Mouse (Mus musculus) left cerebral cortex, postnatal 14 days (tissue): ENCODE data around the gene Bptf. TPM values are rescaled to one million over a fixed set of nuclear protein-coding genes. Genes with fewer than 3 reads are reported as not detected.
"Not testable (repeated sequence)": the region's sequence is repeated elsewhere in the genome, so short reads cannot be mapped to it uniquely, and the experiment has no call there.

ENCODE experiments used
- DNase-seq, 2 experiments: peaks; one replicate each; pipeline ENCODE4 v3.0.0; 2021 to 2022; ENCODE audit warnings: low spot score in 2 of 2, mixed read lengths in 1 of 2
- intact Hi-C: fragments of 180-260 bp; cut with DNase I; formaldehyde crosslinking; loops from one replicate; pipeline ENCODE4 v1.15.1; 2025
- total RNA-seq, 2 experiments: library from RNA; stranded (reverse); gene quantifications; 2 replicates each; pipeline ENCODE4 v1.2.3; 2021

Gene Bptf
- total RNA-seq, 2 experiments from 2014 or later = 57.9 to 59.8 TPM

DNA sequence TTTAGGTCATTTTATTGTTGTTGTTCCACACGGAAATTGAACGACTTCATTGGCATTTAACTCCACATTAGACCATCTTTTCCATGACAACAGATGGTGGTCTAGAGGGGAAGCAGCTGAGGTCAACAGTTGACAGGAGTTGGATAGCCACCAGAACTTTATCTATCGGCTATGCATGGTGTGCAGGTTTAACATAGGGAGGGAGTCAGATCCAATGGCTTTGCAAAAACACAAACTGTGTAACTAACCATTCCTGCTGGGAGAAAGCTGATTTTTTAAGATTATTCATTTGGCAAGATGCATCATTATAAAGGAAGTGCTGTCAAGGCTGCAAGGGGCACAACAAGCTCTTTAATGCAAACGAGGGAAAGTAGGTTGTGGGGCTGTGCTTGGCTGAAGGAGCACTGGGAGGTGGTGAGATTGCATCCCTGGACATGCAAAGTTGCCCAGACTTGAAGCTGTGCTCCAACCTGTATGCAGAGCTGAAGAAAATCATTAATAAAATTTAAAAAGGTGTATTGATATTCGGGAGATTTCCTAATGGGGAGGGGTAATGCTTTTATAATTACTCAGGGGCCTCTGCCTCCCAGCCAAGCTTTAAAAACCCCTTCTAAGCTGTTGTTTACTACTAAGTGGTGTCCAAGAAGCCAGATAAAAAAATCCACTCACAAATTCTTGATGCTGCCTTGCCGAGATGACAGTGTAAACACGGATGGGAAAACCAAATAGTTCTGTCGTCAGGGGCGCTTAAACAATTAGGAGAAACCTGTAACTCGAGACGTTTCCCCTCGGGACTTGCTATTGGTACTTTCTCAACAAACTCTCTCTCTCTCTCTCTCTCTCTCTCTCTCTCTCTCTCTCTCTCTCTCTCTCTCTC, 105.1 kb downstream of the Bptf start:
- intact Hi-C loops = no loop called here
- no peak for DNase-seq

DNA sequence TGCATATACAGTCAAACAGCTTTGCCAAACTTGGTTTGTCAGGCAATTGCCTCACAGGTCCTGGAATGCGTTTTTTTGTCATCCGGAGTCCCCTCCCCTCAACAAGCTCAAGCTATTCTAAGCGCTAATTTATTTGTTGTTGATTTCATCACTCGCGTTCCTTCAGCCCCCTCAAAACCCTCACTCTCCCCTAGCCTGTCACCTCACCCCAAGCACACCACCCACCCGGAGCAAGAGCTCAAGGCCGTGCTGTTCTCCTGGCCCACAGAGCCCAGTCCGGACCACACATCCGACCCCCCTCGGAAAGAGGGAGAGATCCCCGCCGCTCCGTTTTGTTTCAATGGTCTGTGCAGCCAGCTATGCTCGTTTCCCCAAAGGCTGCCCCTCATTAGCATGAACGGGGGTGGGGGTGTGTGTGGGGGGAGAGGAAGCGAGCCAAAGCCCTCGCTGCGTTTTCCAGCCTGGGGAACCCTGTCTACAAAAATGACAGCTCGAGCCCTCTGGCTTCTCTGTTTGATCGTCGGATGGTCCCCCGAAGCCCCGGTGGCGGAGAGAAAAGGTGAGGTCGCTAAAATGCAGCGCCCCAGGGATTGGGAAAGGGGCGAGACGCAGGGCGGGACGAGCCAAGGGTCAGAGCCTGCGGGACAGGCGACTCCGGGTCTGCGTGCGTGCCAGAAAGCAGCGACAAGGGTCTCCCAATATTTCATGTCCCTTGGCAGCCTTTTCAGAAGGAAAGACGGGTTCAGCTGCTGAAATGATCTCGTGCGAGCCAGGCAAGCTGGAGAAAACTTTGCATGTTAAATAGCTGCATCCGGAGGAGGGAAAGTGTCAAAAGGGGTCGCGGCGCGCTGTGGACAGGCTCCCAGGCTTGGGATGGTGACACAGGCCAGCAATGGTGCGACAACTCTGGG, 106.3 kb downstream of the Bptf start, which contains the start of gene 1810010H24Rik:
Gene 1810010H24Rik, plus strand, starts transcription at position 271 of the 911 bp plus-strand sequence.
- DNase-seq = no peak
- intact Hi-C loops = no loop called here

DNA sequence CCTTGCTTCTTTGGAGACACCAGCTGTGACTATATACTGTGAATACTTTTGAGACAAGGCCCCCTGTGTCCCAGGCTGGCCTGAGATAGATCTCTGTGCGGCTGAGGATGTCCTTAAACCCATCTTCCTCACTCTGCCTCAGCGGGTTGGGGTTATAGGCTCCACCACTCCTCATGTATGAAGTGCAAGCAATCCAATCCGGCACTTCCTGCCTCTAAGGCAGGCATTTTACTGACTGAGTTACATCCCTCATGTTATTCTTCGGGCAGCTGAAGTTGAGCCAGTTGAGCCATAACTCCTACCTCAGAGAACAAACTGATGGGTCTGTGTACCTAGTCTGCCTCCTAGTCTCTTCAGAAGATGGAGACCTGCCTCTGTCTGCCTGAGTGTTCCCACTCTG, 107.5 kb downstream of the Bptf start:
- no peak for DNase-seq
- intact Hi-C loops = no loop called here

DNA sequence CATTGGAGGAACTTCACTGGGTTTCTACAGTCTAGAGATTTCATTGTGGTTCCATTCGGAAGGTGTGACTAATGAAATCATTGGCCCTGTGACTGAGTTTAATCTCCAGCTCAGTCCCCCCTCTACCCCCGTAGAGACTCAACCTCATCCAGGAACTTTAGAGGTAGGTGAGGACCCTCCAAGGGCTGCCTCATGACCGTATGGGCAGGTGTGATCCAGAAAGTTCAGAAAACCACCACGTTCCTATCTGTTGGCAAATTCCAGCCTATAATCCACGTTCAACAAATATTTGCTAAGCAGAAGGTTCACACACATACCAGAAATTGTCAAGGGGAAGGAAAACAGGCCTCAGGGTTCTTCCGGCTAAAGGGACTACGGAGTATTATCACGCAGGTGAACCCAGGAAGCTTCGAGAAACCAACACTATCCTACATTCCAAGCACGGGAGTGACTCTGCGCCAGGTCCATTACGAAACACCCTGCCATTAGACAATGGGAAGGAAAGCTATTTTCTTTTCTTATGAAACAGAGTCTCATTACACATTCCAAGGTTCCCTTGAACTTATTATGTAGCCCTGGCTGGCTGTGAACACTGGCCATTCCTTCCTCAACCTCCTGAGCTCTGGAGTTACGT, 109.8 kb downstream of the Bptf start:
- no peak for DNase-seq
- intact Hi-C loops = no loop called here

DNA sequence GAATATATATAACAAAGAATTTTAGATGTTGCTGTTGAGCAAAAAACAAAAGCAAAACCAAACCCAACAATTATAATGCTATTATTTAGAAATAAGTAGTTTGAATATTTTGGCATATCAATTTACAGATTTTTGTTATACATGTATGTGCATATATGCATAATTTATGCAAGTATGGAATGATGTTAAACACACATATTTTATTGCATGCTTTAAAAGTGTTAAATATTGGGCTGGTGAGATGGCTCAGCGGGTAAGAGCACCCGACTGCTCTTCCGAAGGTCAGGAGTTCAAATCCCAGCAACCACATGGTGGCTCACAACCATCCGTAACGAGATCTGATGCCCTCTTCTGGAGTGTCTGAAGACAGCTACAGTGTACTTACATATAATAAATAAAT, 112.2 kb downstream of the Bptf start:
- intact Hi-C loops, DNase-seq: not testable (repeated sequence)

DNA sequence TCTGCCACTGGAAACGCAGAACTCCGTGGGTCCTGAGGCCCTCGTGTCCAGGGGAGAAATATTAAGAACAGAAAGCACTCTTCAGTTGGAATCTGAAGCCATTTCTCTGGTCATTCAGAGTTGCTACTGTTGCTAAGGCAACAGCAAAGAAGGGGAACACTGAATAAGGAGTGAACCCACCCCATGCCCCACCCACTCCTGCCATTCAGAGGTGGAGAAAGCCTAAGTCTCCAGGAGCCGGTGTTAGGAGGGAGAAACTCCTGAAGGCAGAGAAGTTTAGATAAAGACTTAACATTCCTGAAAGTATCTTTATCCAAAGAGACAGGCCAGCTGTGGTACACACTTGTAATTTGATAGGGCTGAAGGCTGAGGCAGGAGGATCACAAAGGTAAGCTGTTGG, 112.6 kb downstream of the Bptf start:
- intact Hi-C loops = no loop called here
- no peak for DNase-seq

DNA sequence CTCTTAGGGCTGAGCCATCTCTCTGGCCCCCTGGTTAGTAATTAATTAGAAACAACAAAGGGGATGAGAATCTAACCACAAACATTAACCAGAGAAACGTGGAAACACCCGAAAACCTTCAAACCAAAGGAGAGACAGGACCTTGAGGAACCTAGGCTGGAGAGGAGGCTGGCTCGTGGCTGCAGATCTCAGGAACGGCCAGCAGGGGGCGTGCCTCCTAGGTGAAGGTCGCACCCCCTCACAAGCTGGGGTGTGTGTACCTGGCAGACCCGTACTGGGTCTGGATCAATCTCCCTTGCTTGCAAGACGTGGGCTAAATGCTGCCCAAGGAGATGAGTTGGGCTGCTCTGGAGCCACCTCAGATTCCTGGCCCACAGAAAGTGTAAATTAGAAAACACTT, 113.3 kb downstream of the Bptf start:
- no peak for DNase-seq
- intact Hi-C loops = no loop called here

DNA sequence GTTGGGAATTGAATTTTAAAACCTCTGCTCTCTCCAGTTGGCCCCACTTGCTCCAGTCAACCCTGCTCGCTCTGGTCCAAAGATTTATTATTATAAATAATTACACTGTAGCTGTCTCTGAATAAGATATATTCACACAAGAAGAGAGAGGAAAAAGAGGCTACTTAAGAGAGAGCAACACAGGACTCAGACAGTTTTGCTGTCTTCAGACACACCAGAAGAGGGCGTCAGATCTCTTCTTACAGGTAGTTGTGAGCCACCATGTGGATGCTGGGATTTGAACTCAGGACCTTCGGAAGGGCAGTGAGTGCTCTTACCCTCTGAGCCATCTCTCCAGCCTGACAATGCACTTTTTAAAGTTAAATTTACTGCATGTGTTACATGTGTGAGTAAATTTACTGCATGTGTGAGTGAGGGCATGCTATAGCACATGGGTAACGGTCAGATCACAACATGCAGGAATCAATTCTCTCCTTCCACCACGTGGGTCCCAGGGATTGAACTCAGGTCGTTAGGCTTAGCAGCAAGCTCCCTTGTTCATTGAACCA, 114.5 kb downstream of the Bptf start:
- no peak for DNase-seq
- intact Hi-C loops = no loop called here

DNA sequence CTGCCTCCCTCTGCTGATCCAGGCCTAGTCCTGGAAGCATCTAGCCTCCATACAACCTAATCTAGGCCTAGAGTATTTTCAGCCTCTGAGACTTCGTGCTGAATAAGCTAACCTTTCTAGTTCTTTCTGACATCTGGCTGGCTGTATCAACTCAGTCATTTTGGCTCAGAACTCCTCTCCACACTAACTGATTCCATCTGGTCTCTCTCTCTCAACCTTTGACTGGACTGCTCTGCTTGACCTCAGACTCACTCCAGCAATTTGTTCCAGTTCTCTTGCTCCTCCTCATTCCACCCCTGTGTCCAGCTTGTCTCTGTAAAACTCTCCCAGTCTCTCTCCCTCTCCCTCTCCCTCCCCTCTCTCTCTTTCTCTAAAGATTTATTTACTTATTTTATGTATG, 115.0 kb downstream of the Bptf start:
- no peak for DNase-seq
- intact Hi-C loops = no loop called here

DNA sequence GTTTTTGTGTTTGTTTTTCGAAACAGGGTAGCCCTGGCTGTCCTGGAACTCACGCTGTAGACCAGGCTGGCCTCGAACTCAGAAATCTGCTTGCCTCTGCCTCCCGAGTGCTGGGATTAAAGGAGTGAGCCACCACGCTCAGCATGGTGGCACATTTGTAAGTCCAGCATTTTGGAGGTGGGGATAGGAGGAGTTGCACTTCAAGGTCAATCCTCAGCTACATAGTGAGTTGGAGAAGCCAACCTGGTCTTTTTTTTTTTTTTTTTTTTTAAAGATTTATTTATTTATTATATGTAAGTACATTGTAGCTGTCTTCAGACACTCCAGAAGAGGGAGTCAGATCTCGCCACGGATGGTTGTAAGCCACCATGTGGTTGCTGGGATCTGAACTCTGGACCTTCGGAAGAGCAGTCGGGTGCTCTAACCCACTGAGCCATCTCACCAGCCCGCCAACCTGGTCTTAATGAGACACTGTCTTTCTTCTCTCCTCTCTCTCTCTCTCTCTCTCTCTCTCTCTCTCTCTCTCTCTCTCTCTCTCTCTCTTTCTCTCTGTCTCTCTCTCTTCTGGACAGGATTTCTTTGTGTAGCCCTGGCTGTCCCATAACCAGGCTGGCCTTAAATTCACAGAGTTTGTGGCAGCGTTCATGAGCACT, 116.3 kb downstream of the Bptf start:
- intact Hi-C loops, DNase-seq: not testable (repeated sequence)

DNA sequence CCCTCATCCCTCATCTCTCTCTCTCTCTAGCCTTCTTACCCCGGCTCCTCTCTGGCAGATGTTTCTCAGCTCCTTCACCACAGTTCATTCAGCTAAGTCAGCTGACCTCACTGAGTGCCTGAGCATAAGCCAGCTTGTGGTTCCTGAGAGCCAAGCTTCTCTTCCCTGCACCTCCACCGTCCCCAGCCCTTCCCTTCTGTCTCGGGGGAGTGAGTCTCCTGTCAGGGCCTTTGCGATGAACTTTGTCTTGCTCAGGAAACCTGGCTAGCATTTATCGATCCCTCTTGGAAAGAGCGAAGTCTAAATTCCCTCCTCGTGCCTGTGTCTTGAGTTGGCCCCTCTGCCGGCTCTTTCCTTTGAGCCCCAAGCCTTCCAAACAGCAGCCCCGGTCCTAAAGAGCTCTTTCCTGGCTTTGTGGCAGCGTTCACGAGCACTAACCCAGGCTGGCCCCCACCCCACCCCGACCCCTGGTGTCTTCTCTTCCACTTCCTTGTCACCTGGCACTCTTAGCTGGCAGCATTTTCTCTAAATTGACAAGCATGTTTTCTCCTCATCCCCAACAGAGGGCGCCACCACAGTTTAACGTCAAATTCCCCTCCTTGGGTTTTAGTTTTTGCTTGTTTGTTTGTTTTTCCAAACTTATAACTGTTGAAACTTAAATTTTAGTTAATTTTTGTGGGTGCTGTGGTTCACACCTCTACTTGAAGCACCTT, 117.2 kb downstream of the Bptf start:
- intact Hi-C loops = no loop called here
- no peak for DNase-seq

DNA sequence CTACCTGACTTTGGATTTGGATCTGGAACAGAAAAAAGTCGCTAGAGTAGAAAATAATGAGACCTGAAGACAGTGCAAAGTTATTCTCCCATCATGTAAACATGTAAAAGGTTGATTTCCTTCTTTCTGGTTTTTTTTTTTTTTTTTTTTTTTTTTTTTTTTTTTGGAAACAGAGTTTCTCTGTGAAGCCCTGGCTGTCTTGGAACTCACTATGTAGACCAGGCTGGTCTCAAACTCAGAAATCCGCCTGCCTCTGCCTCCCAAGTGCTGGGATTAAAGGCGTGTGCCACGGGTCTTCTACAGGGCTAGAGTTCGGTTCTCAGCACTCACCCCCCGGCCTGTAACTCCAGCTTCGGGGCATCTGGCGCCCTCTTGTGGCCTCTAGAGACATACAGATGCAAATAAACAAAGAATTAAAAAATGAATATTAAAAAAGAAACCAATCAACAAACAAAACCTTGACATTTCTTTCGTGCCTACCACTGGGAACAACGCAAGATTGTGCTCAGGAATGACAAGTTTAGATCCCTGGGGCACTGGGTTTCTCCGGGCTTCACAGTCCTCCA, 117.8 kb downstream of the Bptf start:
- no peak for DNase-seq
- intact Hi-C loops = no loop called here

DNA sequence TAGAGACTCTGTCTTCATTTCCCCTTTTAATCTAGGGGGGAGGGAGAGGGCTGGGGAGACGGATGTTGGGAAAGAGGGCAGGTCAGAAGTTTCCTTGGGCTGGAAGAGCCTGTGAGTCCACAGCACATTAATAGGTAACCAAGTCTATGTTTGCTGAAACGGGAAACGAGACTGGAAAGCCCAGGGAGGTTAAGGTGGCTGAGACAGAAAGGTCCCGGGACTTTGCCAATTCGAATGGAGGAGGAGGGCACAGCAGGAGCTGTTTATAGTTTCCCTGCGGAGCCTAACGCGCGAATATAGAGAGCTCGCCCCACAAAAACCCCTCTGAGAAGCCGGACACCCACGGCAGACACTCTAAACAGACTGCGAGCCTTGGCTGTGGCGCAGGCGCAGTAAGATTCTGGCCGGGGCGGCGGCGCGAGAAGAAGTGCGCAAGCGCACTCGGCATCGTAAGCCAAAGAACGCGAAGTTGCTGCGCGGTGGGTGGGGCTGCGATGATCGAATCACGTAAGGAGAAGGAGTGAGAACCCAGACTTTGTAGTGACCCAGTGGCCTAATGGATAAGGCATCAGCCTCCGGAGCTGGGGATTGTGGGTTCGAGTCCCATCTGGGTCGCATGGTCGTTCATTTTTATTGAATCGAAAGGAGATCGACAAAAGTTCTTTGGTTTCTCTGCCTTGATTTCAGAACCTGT, 119.5 kb downstream of the Bptf start:
- intact Hi-C loops = loop anchor here (1.0 kb wide), 1 partner anchor 10 kb away; no protein-coding TSS in a partner anchor
- peak; percentile 97 to 99 for DNase-seq

DNA sequence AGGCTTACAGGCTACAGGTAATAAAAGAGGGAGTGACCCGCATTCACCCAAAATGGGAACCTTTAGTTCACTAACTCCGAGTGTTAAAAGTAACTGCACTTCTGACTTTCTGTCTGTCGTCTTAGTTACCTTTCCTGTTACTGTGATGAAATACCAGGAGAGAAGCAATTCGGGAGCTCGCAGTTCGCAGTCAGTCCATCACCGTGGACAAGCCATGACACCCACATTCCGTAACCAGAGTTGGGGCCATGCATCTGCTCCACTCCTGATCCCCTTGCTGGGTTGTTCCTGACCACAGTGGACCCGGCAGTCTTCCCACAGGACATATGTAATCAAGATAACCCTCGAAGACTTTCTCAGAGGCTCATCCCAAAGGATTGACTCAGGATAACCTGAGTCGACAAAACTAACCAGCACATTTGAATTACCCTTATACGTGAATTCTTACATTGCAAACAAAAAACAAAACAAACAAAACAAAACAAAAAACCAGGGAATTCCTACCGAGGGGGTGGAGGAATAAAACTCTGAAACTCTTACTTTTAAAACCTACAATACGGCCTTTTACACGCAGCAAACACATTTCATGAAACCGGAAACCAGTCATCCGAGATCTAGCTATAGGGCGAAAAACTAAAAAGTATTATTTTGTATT, 120.1 kb downstream of the Bptf start:
- DNase-seq = no peak
- intact Hi-C loops = no loop called here

DNA sequence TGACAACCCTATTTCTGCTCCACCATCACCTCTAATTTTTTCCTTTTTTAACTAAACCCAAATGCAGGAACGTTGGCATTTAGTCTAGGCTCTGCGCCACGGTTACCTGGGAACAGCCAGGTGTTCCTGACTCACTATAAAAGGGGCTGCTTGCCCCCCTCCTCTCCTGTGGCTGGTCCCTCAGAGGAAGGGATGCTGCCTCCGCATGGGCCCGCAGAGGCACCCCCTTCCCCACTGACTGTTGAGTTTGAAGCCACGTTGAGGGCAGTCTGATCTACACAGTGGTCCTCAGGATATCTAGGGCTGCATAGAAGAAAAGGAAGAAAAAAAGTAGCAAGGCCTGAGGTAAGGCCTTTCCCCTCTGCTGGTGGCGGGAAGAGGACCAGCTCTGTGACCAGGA, 120.8 kb downstream of the Bptf start:
- intact Hi-C loops = no loop called here
- no peak for DNase-seq

DNA sequence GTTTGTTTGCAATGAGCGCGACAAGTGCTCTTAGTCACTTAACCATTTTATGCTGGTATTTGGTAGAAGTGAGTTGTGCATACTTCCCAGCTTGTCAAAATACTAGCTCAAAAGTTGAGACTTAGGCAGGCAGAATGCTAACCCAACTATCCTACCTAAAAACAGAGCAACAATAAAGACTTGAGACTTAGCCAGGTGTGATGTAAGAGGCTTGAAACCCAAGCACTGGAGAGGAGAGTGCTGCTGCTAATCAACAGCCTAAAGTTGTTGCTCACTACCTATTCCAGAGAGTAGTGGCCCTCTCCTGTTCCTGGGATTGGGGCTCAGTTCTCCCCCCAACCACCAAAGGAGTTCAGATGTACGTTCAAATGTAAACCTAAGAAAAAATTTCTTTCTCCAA, 121.5 kb downstream of the Bptf start:
- no peak for DNase-seq
- intact Hi-C loops = no loop called here

DNA sequence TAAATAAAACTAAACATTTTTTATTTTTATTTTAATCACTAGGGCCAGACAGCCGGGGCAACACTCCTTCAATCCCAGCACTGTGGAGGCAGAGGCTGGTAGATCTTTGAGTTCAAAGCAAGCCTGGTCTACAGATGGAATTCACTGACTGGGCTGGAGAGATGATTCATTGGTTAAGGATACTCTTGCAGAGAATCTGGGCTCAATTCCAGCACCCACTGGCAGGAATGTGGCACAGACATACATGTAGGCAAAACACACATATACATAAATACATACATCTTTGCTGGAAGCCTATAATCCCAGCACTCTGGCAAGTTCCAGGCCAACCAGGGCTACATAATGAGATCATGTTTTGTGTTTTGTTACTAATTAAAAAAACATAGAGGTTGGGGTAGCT, 126.4 kb downstream of the Bptf start:
- no peak for DNase-seq

More for the DNA sequence above, 126.4 kb downstream of the Bptf start:
- intact Hi-C loops = no loop called here
